Mouse (Mus musculus) megakaryocyte, embryonic 14.5 days (primary cell): ENCODE data around the gene Gm12166. TPM values are rescaled to one million over a fixed set of nuclear protein-coding genes. Genes with fewer than 3 reads are reported as not detected.

Experiments used
- H3K27me3 ChIP-seq: replicated peaks from 2 replicates; pipeline ENCODE3; 2012; ENCODE audit warnings: inconsistent platforms
- H3K36me3 ChIP-seq: replicated peaks from 2 replicates; pipeline ENCODE3; 2012; ENCODE audit warnings: low read length, inconsistent platforms, mixed read lengths
- H3K4me1 ChIP-seq: 2 replicates; pipeline ENCODE4 v1.6.1; 2012; ENCODE audit warnings: inconsistent platforms
- H3K4me3 ChIP-seq: replicated peaks from 2 replicates; pipeline ENCODE3; 2012; ENCODE audit warnings: moderate library complexity, mild to moderate bottlenecking, inconsistent platforms
- H3K9me3 ChIP-seq: 2 replicates; pipeline ENCODE4 v1.6.1; 2012; ENCODE audit warnings: inconsistent platforms
- FLI1 ChIP-seq: IDR thresholded peaks from 2 replicates; pipeline ENCODE4 v1.6.1; 2012; ENCODE audit warnings: low read length, inconsistent platforms, mixed read lengths
- GATA1 ChIP-seq: IDR thresholded peaks from 3 replicates; pipeline ENCODE4 v1.6.1; 2012; ENCODE audit warnings: mixed read lengths, low read length, inconsistent platforms, borderline replicate concordance
- polyA plus RNA-seq: library from polyadenylated mRNA; stranded (reverse); fragments of >175 nt; gene quantifications from 2 replicates; pipeline ENCODE4 v1.2.3, GENCODE M21; 2012; ENCODE audit warnings: low replicate concordance; ENCODE audit not compliant: insufficient read depth

Gm12166 gene
- polyA plus RNA-seq, 1 experiment, result 0.78 TPM

DNA sequence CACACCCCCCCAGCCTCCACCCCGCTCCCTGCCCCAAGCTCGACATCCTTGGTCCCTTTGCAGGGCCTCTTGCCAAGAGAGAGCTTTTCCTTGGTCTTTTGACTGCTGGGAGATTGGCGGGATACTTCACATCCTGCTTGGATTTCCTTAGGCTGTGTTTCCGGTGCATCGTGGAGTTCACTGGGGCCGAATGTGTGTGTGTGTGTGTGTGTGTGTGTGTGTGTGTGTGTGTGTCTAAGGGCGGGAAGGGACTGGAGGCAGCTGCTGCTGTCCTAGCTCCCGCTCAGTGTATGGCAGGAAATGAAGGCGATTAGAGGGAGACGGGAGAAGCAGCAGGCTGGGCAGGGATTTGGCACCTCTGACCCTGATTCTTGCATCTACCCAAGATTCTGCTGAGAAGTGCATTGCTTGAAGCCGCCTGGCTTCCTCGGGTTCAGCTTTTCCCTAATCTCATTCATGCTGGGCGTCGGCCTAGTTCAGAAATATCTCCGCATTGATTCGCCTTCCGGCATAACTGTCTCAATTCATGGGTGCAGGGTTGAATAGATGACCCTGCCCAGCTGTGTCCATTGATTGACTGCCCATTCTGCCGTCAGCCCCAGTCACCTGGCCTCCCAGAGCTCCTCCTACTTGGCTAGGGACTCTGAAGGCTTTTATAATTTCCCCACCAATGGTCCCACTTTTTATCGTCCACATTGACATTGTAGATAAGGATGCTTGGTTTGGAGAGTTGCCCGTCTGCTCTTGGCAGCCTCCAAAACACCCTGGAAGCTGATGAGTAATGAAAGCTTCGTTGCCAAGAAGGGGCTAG is 13.3 kb upstream of the Gm12166 start:
- Histone ChIP-seq H3K4me1 (peaks cover 4% of the 10 kb centered on the region; the same call in 1 of the 2 replicates), H3K27me3 (peaks cover 13% of the 10 kb centered on the region), H3K36me3 (no peaks in the 10 kb centered on the region), H3K9me3 (no peaks in the 10 kb centered on the region), H3K4me3 (no peak overlapping the region)
- TF ChIP-seq FLI1 (no peak), GATA1 (no peak)

DNA sequence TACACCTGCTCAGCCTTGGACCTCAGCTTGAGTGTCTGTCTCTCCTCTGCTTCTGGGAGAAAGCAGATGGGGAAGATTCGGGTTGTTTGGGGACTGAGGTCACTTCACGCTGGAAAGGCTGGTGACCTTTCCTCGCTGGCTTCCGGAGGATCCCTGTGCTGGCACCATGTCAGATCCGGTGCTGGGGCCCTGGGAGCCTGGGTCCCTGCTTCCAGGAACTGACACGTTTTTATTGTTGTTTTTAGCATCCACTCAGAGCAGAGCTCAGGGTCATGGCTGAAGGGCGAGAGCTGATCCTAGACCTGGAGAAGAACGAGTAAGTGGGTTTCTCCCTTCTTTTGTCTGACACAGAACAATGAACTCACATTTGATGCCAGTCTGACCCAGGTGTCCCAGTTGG is 12.6 kb upstream of the Gm12166 start:
- no peak for TF ChIP-seq FLI1
- no peak for TF ChIP-seq GATA1
- Histone ChIP-seq H3K9me3 (no peaks in the 10 kb centered on the region), H3K27me3 (peaks cover 14% of the 10 kb centered on the region), H3K4me3 (no peak overlapping the region), H3K36me3 (no peaks in the 10 kb centered on the region), H3K4me1 (peaks cover 4% of the 10 kb centered on the region; the same call in 1 of the 2 replicates)

DNA sequence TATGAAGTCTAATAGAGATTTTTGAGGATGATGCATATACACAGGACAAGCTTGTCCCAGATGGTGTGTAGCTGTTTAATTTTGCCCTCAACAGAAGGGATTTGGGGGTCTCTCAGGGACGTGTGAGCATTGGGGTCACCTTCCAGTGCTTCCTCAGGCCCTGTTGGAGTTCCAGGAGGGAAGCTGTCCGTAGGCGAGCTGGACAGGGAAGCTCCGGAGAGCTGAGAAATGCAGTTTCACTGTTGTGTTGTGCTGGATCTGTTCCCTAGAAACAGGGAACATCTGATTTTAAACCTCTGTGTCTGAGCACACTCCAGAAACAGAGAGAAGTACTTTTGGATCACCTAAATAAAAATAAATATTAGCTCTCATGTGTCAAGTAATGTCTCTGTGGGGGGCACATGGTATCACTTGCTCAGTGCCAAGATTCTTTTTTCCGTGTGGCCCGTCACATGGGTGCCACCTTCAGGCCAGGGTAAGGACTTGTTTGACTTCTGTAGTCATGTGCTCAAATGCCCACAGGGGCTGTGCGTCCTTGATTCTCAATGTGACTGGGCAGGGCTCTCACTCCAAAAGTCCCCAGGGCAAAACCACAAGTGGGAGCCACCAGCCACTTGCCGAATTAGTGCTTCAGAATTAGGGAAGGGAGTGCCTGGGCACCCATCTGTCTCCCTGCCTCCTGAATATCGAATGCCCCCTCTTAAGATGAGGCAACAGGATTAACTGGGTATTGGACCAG is 11.0 kb upstream of the Gm12166 start:
- H3K4me3 ChIP-seq, result no peak overlapping the region
- TF ChIP-seq FLI1 (no peak), GATA1 (no peak)
- no peaks in the 10 kb centered on the region for H3K9me3 ChIP-seq
- peaks cover 4% of the 10 kb centered on the region; the same call in 1 of the 2 replicates for H3K4me1 ChIP-seq
- no peaks in the 10 kb centered on the region for H3K36me3 ChIP-seq
- H3K27me3 ChIP-seq, result peaks cover 15% of the 10 kb centered on the region

GRCm38 (mm10) chr11:46062569-46062968 is 10.4 kb upstream of the Gm12166 start:
- Histone ChIP-seq H3K27me3 (peaks cover 21% of the 10 kb centered on the region), H3K36me3 (no peaks in the 10 kb centered on the region), H3K4me3 (no peak overlapping the region), H3K9me3 (no peaks in the 10 kb centered on the region), H3K4me1 (peaks cover 4% of the 10 kb centered on the region; the same call in 1 of the 2 replicates)
- TF ChIP-seq GATA1 (no peak), FLI1 (no peak)

- no peak for TF ChIP-seq FLI1
- H3K27me3 ChIP-seq, result peaks cover 28% of the 10 kb centered on the region
- H3K9me3 ChIP-seq, result no peaks in the 10 kb centered on the region
Measured at GRCm38 (mm10) chr11:46061776-46062445, 9.8 kb upstream of the Gm12166 start.

GRCm38 (mm10) chr11:46060651-46061020 is 8.5 kb upstream of the Gm12166 start:
- Histone ChIP-seq H3K27me3 (peaks cover 38% of the 10 kb centered on the region), H3K4me3 (no peak overlapping the region), H3K4me1 (peaks cover 10% of the 10 kb centered on the region), H3K36me3 (no peaks in the 10 kb centered on the region), H3K9me3 (no peaks in the 10 kb centered on the region)
- no peak for TF ChIP-seq FLI1
- TF ChIP-seq GATA1, result no peak

More at GRCm38 (mm10) chr11:46061776-46062445, 9.8 kb upstream of the Gm12166 start:
- Histone ChIP-seq H3K4me3 (no peak overlapping the region), H3K36me3 (no peaks in the 10 kb centered on the region), H3K4me1 (peaks cover 4% of the 10 kb centered on the region; the same call in 1 of the 2 replicates)

DNA sequence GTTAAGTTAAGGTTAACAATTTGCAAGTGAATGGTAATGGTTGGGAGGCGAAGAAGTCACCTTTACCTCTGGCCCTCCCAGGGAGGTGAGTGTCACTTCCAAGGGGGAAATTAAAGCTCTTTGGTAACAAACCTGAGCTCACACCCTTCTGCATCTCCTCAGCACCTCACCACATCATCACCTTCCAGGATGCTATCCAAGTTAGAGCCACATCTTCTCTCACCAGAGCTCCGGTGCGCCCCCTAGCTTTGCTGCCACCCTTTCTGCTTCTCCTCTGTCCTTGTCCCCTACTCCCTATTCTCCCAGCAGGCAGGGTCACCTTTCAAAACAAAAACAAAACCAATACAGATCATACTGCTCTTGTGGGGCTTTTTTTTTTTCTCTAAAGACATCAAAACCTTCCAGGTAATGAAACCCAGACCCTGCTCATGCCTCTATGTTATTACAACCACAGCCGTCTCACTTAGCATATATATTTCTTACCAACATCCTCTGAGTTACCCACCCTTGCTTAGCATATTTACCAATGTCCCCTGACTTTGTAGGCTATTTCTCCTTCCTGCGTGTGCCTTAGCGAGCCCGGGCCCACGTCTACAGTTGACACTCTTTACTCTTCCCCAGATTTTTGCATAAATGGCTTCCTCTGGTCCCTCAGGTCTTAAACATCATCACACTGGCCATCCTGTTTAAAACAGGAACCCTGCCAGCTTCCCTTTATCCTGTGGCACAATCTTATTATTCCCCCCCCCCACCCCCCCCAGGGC is 7.9 kb upstream of the Gm12166 start:
- H3K9me3 ChIP-seq, result no peaks in the 10 kb centered on the region
- no peaks in the 10 kb centered on the region for H3K36me3 ChIP-seq
- peaks cover 10% of the 10 kb centered on the region for H3K4me1 ChIP-seq
- TF ChIP-seq GATA1, result no peak
- TF ChIP-seq FLI1, result no peak
- peaks cover 44% of the 10 kb centered on the region for H3K27me3 ChIP-seq
- no peak overlapping the region for H3K4me3 ChIP-seq

DNA sequence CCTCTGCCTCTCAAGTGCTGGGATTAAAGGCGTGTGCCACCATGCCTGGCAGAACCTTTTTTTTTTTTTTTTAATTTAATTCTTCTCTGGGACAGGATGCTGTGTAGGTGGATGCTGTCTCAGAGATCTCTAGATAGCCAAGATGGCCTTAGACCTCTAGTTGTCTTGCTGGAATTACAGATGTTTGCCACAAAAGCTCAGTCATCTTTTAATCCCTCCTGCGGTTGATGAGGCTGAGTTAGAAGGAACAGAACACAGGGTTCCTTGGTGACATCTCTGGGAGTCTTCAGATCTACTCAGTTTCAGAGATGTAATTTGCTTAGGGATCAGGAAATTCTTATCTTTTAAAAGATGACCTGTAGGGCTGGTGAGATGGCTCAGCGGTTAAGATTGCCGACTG is 6.8 kb upstream of the Gm12166 start:
- no peak for TF ChIP-seq FLI1
- TF ChIP-seq GATA1, result no peak

GRCm38 (mm10) chr11:46058011-46058410 is 5.9 kb upstream of the Gm12166 start:
- peaks cover 10% of the 10 kb centered on the region for H3K4me1 ChIP-seq
- H3K36me3 ChIP-seq, result no peaks in the 10 kb centered on the region
- TF ChIP-seq FLI1 (no peak), GATA1 (no peak)
- peaks cover 50% of the 10 kb centered on the region for H3K27me3 ChIP-seq
- H3K9me3 ChIP-seq, result no peaks in the 10 kb centered on the region
- H3K4me3 ChIP-seq, result no peak overlapping the region

More for the DNA sequence above, 6.8 kb upstream of the Gm12166 start:
- Histone ChIP-seq H3K4me1 (peaks cover 10% of the 10 kb centered on the region), H3K9me3 (no peaks in the 10 kb centered on the region), H3K4me3 (no peak overlapping the region), H3K36me3 (no peaks in the 10 kb centered on the region), H3K27me3 (peaks cover 53% of the 10 kb centered on the region)
